Mouse (Mus musculus) midbrain, embryonic 14.5 days (tissue): ENCODE data around the gene Tfb1m. TPM values are rescaled to one million over a fixed set of nuclear protein-coding genes. Genes with fewer than 3 reads are reported as not detected.

Experiments
- ATAC-seq: fragments of 200-750 bp; cut with Nextera tagmentation; 2 replicates; pipeline ENCODE4 v1.8.0; 2017; ENCODE audit warnings: moderate number of reproducible peaks, moderate library complexity; ENCODE audit not compliant: low FRiP score, low TSS enrichment
- DNase-seq: peaks from one replicate; pipeline ENCODE4 v3.0.0-alpha.2; 2015
- H3K27ac ChIP-seq: fragments of 300-500 bp; sonication (generic); replicated peaks from 2 replicates; pipeline ENCODE4 v1.5.1; 2014; ENCODE audit warnings: mild to moderate bottlenecking, low read depth, low read length, moderate library complexity
- H3K27me3 ChIP-seq: fragments of 300-500 bp; sonication (generic); 2 replicates; pipeline ENCODE4 v1.6.1; 2014; ENCODE audit warnings: low read length, control low read depth, mixed read lengths; ENCODE audit not compliant: control insufficient read depth, insufficient read depth
- H3K36me3 ChIP-seq: fragments of 300-500 bp; sonication (generic); 2 replicates; pipeline ENCODE4 v1.6.1; 2014; ENCODE audit warnings: low read length, control low read depth; ENCODE audit not compliant: control insufficient read depth, insufficient read depth
- H3K4me1 ChIP-seq: fragments of 300-500 bp; sonication (generic); 2 replicates; pipeline ENCODE4 v1.6.1; 2014; ENCODE audit warnings: mild to moderate bottlenecking, antibody characterized with exemption, low read length, control low read depth; ENCODE audit not compliant: control insufficient read depth, insufficient read depth
- H3K4me2 ChIP-seq: fragments of 300-500 bp; sonication (generic); 2 replicates; pipeline ENCODE4 v1.6.1; 2014; ENCODE audit warnings: mild to moderate bottlenecking, low read length, moderate library complexity
- H3K4me3 ChIP-seq: fragments of 300-500 bp; sonication (generic); replicated peaks from 2 replicates; pipeline ENCODE4 v1.5.1; 2014; ENCODE audit warnings: low read depth, low read length
- H3K9ac ChIP-seq: fragments of 300-500 bp; sonication (generic); replicated peaks from 2 replicates; pipeline ENCODE4 v1.6.1; 2014; ENCODE audit warnings: mild to moderate bottlenecking, low read length, moderate library complexity
- H3K9me3 ChIP-seq: fragments of 300-500 bp; sonication (generic); 2 replicates; pipeline ENCODE4 v1.6.1; 2016; ENCODE audit warnings: low read length, control low read depth, mixed read lengths; ENCODE audit not compliant: control insufficient read depth
- WGBS: fragments of 180-500 bp; shearing (Covaris S2); extraction: QIAGEN DNeasy Blood & Tissue Kit; methylation state at CpG from one replicate; pipeline ENCODE4 v1.1.7; 2014; 5-methylcytosine and 5-hydroxymethylcytosine counted together
- polyA plus RNA-seq: library from polyadenylated mRNA; unstranded; fragments of >200 nt; fragmentation: Nextera tagmentation; extraction: Ambion mirVana; gene quantifications from 2 replicates; pipeline ENCODE4 v1.2.1, GENCODE M21; 2014

Gene Tfb1m
- polyA plus RNA-seq, 1 experiment from 2014 or later = 12.7 TPM

DNA sequence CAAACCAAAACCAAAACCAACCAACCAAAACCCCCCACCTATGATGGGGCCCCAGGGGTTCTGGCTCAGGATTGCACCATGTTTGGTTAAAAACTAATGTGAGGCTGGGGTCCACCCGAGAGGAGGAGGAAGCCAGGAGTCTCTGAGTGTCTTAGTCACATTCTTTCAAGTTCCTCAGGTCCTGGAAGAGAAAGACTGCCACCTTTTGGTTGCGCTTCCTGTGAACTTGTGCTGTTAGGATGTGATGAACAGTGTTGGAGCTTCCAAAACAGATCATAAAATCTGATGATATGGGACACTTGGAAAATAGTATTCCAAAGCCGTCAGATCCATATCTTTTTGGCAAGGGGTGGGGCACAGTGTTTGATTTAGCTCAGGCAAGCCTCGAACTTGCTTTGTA lies 56.6 kb downstream of the Tfb1m start:
- Histone ChIP-seq H3K4me3 (no peak overlapping the region), H3K27me3 (no peaks in the 10 kb centered on the region), H3K4me1 (no peaks in the 10 kb centered on the region), H3K9ac (no peak overlapping the region), H3K27ac (no peak overlapping the region), H3K9me3 (no peaks in the 10 kb centered on the region), H3K36me3 (no peaks in the 10 kb centered on the region), H3K4me2 (no peak overlapping the region)
- WGBS = 82% methylated on average over 4 of the region's 4 CpGs
- DNase-seq (no peak), ATAC-seq (no peak)

DNA sequence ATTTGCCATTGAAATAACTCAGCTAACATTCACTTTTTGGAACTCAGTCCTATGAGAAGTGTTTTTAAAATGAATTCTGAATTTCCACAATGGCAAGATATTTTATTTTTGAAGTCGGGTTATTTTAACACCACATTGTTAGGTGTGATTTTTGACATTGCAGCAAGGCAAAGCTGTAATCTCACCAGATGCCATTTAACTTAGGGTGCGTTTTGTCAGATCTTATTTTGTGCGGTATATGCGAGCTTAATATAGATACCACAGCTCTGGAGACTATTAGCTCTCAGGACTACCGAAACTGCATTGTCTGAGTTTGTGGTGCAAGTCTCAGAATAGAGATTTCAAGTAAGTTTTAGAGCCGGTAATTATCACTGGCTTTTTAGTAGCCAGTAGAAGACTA lies 57.5 kb downstream of the Tfb1m start:
- Histone ChIP-seq H3K9me3 (no peaks in the 10 kb centered on the region), H3K36me3 (no peaks in the 10 kb centered on the region), H3K4me3 (no peak overlapping the region), H3K4me1 (no peaks in the 10 kb centered on the region), H3K27ac (no peak overlapping the region), H3K9ac (no peak overlapping the region), H3K4me2 (no peak overlapping the region), H3K27me3 (no peaks in the 10 kb centered on the region)
- DNase-seq (no peak), ATAC-seq (no peak)
- 90% methylated on average over 6 of the region's 6 CpGs for WGBS

DNA sequence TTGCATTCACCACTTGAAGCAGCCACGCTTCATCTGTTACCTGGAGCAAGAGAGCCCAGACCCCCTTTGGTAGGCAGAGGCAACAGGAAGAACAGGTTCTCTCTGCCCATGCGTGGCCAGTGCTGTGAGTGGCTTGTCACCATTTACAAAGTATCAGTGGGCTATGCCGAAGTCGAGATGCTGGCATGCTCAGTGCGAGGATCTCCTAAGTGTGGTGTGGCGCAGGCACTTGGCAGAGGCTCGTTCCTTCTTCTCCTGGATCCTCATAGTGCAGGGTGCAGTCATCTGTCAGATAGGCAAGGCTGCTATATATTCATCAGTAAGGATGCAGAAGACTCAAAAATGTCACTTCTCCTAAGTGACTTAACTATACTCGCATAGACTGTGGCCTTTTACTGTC lies 58.1 kb downstream of the Tfb1m start:
- ATAC-seq (no peak), DNase-seq (no peak)
- no peak overlapping the region for H3K9ac ChIP-seq
- H3K4me3 ChIP-seq = no peak overlapping the region
- no peak overlapping the region for H3K4me2 ChIP-seq
- H3K36me3 ChIP-seq = no peaks in the 10 kb centered on the region
- H3K4me1 ChIP-seq = no peaks in the 10 kb centered on the region
- 94% methylated on average over 8 of the region's 8 CpGs for WGBS
- H3K27ac ChIP-seq = no peak overlapping the region
- H3K27me3 ChIP-seq = no peaks in the 10 kb centered on the region
- no peaks in the 10 kb centered on the region for H3K9me3 ChIP-seq

- DNase-seq (no peak), ATAC-seq (no peak)
- Histone ChIP-seq H3K9ac (no peak overlapping the region), H3K4me1 (no peaks in the 10 kb centered on the region), H3K4me2 (no peak overlapping the region), H3K4me3 (no peak overlapping the region), H3K27me3 (no peaks in the 10 kb centered on the region), H3K27ac (no peak overlapping the region), H3K9me3 (no peaks in the 10 kb centered on the region), H3K36me3 (no peaks in the 10 kb centered on the region)
- 94% methylated on average over 3 of the region's 3 CpGs for WGBS
Observed at GRCm38 (mm10) chr17:3498580-3498979, 59.0 kb downstream of the Tfb1m start.

- DNase-seq = peak; percentile 45
- 26% methylated on average over 3 of the region's 3 CpGs for WGBS
- Histone ChIP-seq H3K4me1 (no peaks in the 10 kb centered on the region), H3K27ac (no peak overlapping the region), H3K4me2 (no peak overlapping the region), H3K9ac (no peak overlapping the region), H3K27me3 (no peaks in the 10 kb centered on the region), H3K9me3 (no peaks in the 10 kb centered on the region), H3K4me3 (no peak overlapping the region), H3K36me3 (no peaks in the 10 kb centered on the region)
- no peak for ATAC-seq
Observed at GRCm38 (mm10) chr17:3498086-3498485, 59.5 kb downstream of the Tfb1m start.

DNA sequence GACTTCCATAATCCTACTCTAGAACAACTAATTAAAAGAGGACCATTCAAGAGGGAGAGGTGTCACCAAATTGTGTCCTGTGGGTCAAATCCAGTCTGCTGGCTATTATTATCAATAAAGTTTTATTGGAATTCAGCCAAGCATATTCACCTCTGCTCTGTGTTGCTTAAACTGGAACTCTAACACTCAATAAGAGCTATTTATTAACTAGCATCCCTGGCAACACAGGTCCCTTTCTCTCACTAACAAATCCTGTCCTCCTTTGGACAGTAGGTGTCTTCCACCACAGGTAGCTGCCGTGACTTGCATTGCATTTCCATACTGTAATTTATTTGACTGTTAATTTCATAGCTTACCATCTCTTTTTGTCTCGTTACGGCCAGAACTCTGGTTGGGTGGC lies 61.5 kb downstream of the Tfb1m start:
- Histone ChIP-seq H3K27ac (no peak overlapping the region), H3K4me3 (no peak overlapping the region), H3K4me1 (no peaks in the 10 kb centered on the region), H3K27me3 (no peaks in the 10 kb centered on the region), H3K9ac (no peak overlapping the region), H3K36me3 (no peaks in the 10 kb centered on the region), H3K9me3 (no peaks in the 10 kb centered on the region), H3K4me2 (no peak overlapping the region)
- ATAC-seq (no peak), DNase-seq (no peak)
- 92% methylated on average over 3 of the region's 3 CpGs for WGBS

GRCm38 (mm10) chr17:3495576-3495975 lies 62.0 kb downstream of the Tfb1m start:
- no peaks in the 10 kb centered on the region for H3K27me3 ChIP-seq
- 86% methylated on average over 2 of the region's 2 CpGs for WGBS
- DNase-seq = no peak

DNA sequence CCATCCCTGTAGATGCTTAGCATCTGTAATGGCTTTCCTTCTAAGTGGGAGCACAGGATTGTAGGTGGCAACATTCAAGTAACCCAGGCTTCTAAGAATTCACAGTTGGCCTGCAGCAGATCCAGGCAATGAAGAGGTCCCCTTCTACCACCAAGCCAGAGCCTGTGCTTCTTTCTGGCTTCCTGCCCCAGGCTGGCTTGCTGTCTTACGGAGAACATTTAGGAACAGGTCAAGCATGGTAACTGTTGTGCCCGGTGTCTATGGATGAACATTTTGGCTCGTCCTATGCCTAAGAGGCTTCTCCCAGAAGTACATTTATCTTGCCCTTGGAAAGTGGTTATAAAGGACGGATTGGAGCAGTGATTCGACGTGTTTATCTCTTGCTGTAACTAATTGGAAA lies 65.9 kb downstream of the Tfb1m start:
- Histone ChIP-seq H3K4me2 (no peak overlapping the region), H3K4me3 (no peak overlapping the region), H3K27ac (no peak overlapping the region), H3K27me3 (no peaks in the 10 kb centered on the region), H3K36me3 (no peaks in the 10 kb centered on the region), H3K9ac (no peak overlapping the region), H3K9me3 (no peaks in the 10 kb centered on the region), H3K4me1 (no peaks in the 10 kb centered on the region)
- 85% methylated on average over 6 of the region's 6 CpGs for WGBS
- ATAC-seq (no peak), DNase-seq (no peak)

More at GRCm38 (mm10) chr17:3495576-3495975, 62.0 kb downstream of the Tfb1m start:
- no peaks in the 10 kb centered on the region for H3K36me3 ChIP-seq
- H3K4me3 ChIP-seq = no peak overlapping the region
- no peaks in the 10 kb centered on the region for H3K9me3 ChIP-seq
- H3K9ac ChIP-seq = no peak overlapping the region
- no peak overlapping the region for H3K27ac ChIP-seq
- H3K4me2 ChIP-seq = no peak overlapping the region
- H3K4me1 ChIP-seq = no peaks in the 10 kb centered on the region
- ATAC-seq = no peak

DNA sequence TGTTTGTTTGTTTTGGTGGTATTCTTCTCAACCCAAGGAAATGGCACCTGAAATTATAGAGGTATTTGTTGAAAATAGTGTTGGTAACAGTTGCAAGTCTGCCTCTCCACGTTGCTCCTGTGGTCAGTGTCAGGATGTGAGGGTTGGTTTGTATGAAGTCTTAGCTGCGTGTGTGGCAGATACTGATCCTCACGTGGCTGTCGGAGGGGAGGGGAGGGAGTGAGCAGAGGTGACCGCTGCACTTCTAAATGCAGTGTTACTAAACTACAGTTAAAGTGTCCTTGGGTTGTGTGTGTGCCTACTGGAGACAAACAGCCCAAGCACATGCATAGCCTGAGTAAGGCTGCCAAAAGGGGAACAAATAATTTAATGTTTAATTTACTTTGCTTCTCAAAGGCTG lies 66.5 kb downstream of the Tfb1m start:
- whole genome bisulfite sequencing = 82% methylated on average over 5 of the region's 5 CpGs
- H3K4me2 ChIP-seq = no peak overlapping the region
- no peak for DNase-seq
- no peaks in the 10 kb centered on the region for H3K4me1 ChIP-seq
- no peak for ATAC-seq
- no peak overlapping the region for H3K9ac ChIP-seq
- H3K4me3 ChIP-seq = no peak overlapping the region
- no peaks in the 10 kb centered on the region for H3K9me3 ChIP-seq
- H3K27ac ChIP-seq = no peak overlapping the region
- no peaks in the 10 kb centered on the region for H3K27me3 ChIP-seq
- H3K36me3 ChIP-seq = no peaks in the 10 kb centered on the region
